Mouse (Mus musculus) layer of hippocampus, adult 18-20 months (tissue): Measurements from ENCODE around the gene Gmds. TPM values are rescaled to one million over a fixed set of nuclear protein-coding genes. Genes with fewer than 3 reads are reported as not detected.

Experiments
- DNase-seq, 2 experiments: peaks; one replicate each; pipeline ENCODE4 v3.0.0; 2022; ENCODE audit warnings: low spot score in 2 of 2
- total RNA-seq, 2 experiments: library from RNA; stranded (reverse); gene quantifications; 2 replicates each; pipeline ENCODE4 v1.2.3; 2021

Gmds gene
- total RNA-seq, 2 experiments from 2014 or later = 12.5 to 14.9 TPM

DNA sequence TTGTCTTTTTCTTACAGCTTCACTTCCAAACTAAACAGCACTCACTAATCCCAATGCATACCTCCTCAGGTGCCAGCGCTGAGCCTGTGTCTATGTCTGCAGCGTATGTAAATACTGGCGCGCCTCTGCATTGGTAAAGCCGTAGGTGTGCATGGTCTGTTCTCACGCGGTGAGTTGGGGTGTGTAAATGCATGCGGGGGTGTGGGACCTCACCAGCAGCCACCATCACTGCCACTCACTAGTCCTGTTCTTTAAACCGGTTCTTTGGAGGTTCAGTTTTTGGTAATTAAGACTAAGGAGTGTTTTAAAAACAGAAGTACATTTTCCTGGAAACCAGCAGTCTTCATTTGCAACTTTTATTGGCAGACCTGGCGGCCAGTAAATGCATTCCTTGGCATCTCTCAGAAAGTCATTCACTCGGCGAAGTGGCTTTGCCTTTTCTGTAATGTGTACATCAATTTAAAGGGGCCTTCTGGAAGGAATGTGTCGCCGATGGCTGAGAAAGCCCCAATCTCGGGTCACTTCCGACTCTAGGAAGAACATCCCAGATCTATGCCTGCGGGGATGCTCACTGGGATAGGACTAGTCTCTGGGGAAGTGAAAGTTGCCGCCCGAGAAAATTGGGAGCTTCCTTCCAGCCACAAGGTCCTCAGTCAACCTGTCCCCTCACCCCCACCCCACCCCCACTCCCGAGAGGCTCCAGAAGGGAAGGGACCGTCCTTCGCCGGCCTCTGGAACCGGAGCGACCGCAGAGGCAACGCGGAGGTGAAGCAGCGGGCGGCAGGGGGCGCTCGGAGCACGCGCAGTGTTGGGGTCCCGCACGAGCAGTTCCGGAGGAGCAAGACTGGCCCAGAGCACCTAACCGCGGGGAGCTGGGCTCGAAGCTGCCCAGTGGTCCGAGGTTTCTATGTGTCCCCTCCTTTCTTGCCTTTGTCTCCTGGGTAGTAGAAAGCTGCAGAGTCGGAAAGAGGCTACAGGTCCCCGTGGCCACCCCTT is 537.7 kb downstream of the Gmds start:
- peak; percentile 60 to 86 for DNase-seq

- DNase-seq = no peak
These were observed 540.5 kb downstream of the Gmds start for GRCm38 (mm10) chr13:31798075-31798474.

- no peak for DNase-seq
These were observed 541.2 kb downstream of the Gmds start for GRCm38 (mm10) chr13:31797346-31797745.

GRCm38 (mm10) chr13:31793163-31793562 is 545.4 kb downstream of the Gmds start:
- no peak for DNase-seq

DNA sequence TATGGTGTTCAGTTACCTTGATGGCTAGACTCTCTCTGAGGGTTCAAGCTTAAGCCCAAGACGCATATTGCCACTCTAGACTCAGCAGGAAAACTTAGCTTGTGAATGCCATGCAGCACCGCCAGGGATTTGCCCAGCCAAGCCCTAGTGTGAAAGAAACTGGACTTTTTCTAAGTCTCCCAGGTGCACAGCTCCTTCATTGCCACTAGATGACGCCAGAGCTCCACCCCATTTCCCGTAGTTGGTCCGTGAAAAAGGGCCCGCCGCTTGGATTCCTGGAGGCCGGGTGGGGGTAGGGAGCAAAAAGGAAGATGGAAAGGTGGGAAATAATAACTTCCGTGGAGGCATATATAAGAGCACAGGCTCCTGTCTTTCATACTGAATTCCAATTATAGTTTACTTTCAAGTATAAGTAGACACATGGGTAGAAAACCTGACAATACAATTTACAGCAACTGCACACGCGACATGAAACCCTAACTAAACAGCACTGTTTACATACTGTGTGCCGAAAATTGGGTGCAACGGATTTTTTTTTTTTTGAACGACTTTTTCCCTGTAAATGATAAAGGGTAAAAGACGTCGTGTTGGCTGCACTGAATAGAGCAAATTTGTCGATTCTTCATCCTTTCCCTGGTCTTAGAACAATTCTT is 545.9 kb downstream of the Gmds start:
- DNase-seq = peak in 1 of 2 experiments; percentile 65

DNA sequence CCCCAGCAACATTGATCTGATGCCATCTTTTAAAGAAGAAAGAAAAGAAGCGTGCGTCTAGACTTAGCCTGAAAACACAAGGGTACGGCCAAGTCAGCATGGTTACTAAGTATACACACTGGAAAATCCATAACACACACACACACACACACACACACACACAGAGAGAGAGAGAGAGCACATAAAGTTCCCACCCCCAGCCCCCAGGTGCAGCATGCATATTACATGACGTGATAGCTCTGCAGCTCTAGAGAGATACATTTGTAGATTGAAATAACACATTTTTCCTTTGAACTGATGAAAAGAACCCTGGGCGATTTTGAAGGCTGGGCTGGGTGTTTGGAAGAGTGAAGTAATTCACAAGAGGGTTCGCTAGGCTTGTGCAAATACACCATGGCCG is 553.8 kb downstream of the Gmds start:
- no peak for DNase-seq

GRCm38 (mm10) chr13:31782063-31782462 is 556.5 kb downstream of the Gmds start:
- no peak for DNase-seq

DNA sequence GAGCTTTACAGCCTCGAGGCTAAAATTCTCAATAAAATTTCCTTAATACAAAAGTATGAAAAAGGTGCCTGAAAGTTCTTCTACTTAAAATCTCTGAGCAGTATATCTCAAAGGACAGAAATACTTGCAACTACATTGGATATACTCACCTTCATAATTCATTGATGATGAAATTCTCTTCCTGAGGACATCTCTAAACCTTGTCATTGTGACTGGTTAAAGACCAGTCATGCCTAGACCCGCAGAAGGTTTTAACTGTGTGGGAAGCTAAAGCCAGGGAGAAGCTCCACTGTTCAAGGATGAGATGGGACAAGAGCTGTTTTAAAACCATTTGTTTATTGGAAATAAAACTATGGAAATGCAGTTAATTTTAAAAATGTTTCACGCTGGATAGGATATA is 558.2 kb downstream of the Gmds start:
- no peak for DNase-seq

- DNase-seq = no peak
These were observed 559.1 kb downstream of the Gmds start for GRCm38 (mm10) chr13:31779281-31779981.

DNA sequence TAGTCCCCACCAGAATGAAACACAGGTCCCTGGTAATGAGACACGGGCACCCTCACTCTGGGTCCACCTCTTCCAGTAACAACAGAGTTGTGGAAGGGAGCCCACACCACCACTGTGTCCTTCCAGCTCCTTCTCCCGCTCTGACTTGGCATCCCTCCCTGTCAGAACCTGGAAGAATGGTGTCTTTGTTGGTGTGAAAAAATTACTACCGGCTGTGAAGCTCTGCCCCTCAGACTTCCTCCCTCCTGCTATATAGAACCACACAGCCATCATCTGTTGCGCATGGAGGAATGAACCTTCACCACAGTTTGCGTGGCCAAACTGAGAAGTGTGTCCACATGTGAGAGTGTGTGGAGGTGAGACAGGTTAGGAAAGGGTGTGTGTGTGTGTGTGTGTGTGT is 562.8 kb downstream of the Gmds start:
- no peak for DNase-seq

DNA sequence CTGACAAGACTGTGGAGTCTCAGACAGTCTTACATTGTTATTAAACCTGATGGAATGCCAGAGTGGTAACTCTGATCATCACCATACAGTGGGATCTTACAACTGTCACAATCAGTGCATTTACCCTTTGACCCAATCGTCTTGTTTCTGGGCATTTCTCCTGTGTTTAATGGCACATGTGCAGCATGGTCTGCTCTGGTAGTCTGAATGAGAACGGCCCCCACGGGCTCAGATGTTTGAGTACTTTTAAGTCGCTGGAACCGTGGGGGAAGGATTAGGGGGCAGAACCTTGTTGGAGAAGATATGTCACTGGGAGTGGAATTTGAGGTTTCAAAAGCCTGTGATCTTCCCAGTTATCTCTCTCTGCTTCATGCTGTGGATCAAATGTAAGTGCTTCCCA is 565.7 kb downstream of the Gmds start:
- DNase-seq = no peak
